Mouse (Mus musculus) spleen, adult 2 months (tissue): ENCODE data around the gene Fbxw9.

ENCODE experiments used
- CTCF ChIP-seq: fragments of 200-500 bp; IDR thresholded peaks from 2 replicates; pipeline ENCODE4 v1.5.1; 2011; ENCODE audit warnings: mild to moderate bottlenecking, inconsistent platforms; ENCODE audit not compliant: insufficient read depth, insufficient read length, insufficient replicate concordance; ENCODE audit errors: extremely low read depth
- POLR2A ChIP-seq: fragments of 200-500 bp; IDR thresholded peaks from 2 replicates; pipeline ENCODE4 v1.6.1; 2011; ENCODE audit warnings: low read depth, low read length, inconsistent platforms

DNA sequence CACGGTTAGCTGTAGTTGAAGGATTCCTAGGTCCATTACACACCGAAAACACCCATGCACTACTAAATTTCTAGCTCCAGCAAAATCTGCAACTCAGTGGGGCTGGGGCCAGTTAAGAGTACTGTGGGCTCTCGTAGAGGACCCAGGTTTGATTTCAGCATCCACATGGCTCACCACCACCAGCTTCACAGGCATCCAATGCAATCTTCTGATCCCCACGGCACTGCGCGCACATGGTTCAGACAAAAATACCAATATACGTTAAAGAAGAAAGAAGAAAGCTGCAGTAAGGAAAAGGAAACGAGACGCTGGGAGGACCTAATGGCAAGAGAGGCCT is 23.5 kb upstream of the Fbxw9 start:
- TF ChIP-seq CTCF: no peak
- TF ChIP-seq POLR2A: no peak; the same call in 1 of the 2 replicates
